Mouse (Mus musculus) Muller cell, postnatal 12 days (primary cell): ENCODE results near the gene Tmem245.

Source experiments
- DNase-seq: peaks from one replicate; pipeline ENCODE4 v3.0.0-alpha.2; 2015; ENCODE audit errors: inconsistent ontology term

Gene Tmem245

DNA sequence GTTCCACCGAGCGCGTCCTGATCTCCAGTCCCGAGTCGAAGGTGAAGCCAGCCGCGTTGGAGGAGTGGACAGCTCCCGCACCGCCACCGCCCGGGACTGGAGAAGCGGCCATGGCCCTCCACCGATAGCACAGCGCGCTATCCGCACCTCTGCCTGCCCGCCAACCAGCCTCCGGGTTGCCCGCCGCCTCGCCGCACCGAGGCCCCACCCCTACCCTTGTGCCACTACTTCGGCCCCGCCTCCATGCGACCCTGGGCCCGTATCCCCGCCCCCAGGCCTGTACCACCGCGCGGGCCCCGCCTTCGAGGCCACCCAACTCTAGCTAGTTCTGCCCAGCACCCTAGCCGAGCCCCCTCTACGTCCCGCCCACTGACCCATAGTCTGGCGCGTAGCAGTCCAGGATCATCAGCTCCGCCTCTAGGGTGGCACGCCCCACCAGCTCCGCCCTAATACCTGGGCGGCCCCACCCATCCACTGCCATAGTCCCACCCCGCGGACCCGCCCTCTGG lies 82.2 kb downstream of the Tmem245 start, which contains the start of gene Ctnnal1:
Gene Ctnnal1 (minus strand): TSS at position 186 of the 509 bp plus-strand sequence.
- DNase-seq, result peak; percentile 96

DNA sequence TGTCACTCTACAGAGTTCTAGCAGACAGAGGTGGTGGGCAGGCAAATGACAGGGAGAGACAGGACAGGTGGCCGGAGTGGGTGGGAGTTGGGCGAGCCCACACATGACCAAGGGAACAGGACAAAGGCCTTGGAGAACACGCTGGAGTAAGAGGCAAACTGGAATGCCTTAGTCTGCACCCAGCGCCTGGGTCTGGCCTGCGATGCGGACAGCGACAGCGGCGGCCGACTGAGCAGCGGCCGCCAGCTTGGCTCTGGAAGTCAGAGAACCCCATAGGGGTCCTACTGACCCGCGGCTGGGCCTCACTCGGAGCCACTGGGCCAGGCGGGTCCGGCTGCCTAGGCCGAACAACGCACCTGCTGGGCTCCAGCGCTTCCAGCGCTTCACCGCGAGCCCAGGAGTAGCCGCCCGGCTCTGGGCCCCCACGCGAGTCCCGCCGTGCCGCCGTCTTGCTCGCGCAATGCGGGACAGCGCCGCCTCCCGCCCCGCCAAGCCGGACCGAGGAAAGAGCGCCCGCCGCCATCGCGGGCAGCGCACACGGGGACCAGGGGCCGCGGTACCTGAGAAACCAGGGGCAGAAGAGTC lies 82.7 kb downstream of the Tmem245 start:
- no peak for DNase-seq

DNA sequence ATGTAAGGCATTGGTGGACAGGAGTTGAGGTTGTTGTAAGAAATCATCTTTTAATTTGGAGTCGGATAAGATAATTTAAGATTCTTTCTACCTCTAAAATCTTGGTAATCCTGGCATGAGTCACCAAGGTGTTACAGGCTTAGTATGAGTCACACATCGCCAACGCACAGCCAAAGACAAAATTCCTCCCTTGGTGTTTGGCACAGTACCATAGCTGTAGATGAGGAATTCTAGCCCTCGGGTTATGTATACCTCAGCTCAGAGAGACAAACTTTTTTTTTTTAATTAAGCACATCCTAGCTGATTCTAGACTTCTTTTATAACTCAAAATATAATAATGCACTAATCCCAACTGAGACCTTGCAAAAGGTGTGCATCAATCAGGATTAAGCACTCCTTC lies 83.2 kb downstream of the Tmem245 start:
- DNase-seq, result peak; percentile 69

DNA sequence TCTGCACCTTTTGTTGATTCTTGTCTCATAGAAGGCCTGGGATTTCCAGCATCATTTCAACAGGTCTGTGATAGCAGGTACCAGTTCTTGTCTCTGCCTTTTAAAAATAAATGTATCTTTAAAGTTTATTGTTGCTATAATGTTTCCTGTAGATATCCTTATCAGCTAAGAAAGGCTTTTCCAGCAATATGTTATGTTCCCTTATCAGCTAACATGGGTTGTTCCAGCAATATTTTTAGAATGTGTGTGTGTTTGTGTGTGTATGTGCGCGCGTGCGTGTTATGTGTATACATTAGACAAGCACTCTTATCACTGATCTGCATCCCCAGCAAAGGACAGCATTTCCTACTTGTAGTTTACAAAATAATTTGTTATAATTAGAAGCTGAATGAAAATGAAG lies 85.7 kb downstream of the Tmem245 start:
- no peak for DNase-seq

DNA sequence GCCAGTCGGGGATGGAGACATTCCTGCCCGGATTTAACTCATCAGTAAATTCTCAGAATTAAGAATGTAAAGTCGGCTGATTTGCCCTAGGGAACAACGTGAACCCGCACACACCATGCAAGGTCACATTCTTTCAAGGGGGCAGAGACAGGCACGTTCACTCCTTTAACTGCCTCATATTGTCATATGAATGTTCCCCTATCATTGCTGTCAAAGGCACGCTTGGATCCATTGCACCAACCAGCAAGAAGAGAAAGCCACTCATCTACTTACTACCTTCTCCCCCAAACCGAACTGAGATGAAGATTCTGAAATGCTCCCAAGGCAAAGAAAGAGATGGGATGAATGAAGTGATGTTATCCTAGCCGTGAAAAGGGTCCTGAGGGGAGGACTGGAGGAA lies 88.5 kb downstream of the Tmem245 start:
- DNase-seq, result no peak

DNA sequence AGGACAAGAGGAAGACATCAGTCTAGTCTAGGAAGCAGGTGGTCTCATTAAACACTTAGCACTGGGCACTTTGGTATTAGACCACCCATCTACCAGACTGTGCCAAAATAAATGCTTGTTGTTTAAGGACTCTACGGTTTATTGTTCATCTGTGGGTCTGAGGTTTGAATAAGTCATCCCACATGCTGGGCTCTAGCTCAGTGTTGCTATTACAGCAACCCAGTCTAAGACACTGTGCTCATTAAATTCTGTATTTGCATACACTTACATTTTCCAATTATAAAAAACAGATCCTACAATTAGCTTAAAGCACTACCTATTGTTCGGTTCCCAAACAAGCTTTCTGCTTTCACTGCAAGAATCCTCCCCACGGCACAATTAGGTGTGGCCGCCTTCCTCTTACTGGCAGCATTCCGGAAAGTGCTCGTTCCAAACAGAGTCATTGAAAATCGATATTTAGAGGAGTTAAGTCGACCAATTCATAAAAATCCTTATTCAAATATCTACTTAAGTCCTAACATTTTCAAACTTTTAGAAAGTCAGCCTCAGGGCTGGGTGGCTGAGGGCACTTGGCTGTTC lies 90.8 kb downstream of the Tmem245 start:
- DNase-seq, result no peak

DNA sequence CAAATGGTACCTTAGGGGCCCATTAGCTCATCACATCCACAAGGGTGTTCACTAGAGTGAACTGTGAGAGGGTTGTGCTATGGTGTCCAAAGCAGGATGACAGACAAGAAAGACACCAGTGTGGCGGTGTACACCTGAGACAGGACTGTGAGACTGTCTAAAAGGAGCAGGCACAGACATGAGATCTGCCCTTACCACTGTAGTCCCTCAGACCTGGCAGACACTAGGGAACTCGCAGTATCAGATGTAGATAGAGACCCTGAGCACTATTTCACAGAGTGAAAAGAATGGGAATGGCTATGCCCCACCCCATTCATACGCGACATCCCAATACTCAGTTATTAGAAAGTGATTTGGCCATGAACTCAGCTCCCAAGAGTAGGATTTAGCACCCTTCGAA lies 91.3 kb downstream of the Tmem245 start:
- no peak for DNase-seq

DNA sequence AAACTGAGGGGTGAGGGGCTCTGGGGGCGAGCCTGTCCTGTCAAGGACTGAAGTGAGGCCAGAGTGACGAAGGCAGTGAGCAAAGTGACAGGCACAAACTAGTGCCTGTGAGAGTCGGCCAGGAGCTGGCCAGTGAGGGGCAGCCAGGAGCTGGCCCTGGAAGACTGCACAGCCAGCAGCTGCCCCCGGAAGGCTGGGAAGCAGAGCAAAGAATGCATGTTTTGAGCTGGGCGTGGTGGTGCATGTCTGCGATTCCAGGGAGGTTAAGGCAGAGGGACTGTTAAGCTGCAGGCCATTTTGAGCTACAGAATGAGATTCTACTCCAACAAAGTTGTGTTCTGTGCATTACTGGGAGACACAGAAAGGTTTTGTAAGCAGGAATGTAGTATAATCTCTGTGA lies 96.5 kb downstream of the Tmem245 start:
- peak; percentile 70 for DNase-seq

DNA sequence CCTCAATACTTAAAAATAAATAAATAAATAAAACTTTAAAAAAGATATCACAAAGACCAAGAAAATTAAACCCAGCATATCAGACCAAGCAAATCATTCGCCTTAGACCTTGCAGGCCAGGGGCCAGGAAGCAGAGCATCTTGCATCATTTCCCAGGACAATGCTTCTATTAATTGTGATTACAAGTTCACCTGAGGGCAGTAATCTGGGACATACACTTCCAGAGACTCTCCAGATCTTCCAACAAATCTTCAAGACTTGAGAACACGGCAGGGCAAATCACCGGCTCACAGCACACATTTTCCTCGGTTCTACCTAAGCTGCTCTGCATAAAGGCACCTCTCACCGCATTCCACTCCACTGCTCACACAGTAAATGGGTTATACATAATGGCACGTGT lies 99.2 kb downstream of the Tmem245 start:
- DNase-seq, result no peak

DNA sequence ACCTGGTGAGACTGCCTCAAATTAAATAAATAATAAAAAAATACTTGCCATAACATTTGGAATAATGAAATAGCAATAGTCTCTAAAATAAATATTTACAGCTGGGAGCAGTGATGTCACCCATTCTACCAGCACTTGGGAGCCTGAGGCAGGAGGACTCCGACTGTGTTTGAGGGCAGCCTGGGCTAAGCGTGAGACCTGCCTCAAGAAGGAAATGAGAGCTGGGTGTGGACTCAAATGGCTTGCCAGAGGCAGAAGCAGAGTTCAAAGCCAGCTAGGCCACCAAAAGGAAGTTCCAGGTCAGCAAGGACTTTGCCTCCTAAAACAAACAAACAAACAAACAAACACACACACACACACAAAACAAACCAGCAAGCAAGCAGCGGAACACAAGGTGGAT lies 99.8 kb downstream of the Tmem245 start:
- DNase-seq, result no peak

DNA sequence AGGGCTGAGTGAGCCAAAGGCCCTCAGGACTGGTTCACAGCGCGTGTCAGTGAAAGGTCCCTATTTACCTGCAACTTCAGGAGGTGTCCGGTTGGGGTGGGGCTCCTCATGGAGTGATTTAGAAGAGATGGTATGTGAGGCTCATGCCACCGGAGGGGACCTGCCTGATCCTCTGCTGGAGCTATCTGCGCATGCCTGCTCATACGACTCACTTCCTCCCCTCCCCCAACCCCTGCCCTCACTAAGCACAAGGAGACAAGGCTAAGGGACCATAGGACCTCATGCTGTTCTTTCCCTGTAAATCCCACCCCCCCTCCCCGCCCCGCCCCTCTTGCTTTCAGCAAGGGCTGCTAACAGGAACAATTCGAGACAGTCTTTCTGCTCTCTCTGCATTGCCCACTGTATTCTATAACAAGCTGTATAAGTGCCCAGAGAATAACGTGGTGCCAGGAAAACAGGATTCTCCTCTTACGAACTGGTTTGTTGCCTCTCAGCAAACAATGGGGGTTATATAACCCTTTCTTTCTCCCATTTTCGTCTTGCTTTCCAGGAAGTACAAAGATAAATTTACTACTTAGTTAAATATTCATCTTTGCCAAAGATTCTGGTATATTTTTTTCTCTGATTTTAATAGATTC lies 101.2 kb downstream of the Tmem245 start:
- DNase-seq, result peak; percentile 54

DNA sequence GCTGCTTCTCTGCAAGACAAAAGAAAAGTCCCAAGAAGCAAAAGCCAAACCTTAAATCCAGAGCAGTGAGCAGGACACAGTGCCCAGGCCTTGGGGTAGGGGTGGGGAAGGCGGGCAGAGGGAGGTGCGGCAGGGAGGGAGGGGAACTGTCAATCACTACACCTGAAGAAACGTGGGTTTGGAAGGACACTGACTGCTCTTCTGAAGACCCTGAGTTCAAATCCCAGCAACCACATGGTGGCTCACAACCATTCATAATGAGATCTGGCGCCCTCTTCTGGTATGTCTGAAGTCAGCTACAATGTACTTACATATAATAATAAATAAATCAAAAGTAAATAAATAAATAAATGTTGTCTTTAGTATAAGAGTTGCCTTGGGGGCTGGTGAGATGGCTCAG lies 102.3 kb downstream of the Tmem245 start:
- no peak for DNase-seq

DNA sequence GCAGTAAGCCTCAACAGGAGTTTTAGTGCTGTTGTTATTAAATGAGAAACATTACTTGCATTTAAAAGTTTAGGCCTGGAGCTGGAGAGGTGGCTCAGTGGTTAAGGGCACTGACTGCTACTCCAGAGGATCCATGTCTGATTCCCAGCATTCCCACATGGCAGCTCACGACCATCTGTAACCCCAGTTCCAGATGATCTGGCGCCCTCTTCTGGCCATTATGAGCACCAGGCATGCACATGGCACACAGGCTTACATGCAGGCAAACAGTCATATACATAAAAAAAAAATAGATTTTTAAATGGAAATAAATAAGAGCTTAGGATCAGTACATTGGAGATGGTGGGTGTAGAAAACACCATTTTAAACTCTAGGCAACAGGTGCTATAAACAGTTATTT lies 103.3 kb downstream of the Tmem245 start:
- no peak for DNase-seq

DNA sequence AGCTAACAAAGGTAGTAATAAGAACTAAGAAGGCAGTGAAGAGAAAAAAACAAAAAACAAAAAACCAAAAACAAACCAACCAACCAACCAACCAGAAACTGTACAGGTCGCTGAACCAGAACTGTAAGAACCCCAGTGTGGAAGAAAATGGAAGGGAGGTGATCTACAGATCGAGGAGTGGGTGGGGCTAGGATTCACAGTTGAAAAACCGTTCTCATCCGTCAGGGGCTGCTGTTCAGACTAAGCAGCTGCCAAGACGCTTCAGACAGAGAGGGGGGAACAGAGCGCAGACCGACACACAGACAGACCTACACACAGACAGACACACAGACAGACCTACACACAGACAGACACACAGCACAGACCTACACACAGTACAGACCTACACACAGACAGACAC lies 104.7 kb downstream of the Tmem245 start:
- DNase-seq, result no peak

DNA sequence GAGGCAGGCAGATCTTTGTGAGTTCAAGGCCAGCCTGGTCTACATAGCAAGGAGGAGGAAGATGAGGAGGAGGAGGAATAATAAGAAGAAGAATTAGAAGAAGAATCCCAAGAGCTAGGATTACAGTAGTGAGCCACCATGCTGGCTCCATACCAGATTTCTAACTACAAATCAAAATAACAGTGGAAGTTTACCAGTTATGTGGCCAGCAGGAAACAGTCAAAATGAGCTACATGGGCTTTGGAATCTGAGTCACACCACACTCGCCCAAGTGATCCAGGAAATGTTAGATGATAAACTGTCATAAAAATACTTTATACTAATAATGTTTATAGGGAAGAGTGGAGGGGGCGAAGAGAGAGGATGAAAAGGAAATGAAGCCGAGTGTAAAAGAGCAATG lies 106.9 kb downstream of the Tmem245 start:
- DNase-seq, result no peak

DNA sequence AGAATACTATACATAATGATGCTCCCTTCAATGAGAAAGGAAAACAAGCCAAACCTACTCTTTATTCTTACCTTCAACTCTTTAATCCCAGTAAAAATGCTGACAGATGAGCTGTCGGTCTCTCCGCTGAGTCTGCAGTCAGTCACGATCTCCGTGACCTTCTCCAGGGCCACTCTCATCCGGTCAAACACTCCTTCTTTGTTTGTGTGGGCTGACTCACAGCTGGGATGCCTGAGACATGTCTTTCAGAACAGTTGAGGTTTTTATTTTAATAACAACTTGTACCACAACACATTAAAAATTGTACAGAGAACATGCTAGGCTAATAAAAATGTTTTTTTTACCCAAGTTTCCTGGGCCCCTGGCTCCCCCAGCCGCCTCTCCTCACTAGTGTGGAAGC lies 109.6 kb downstream of the Tmem245 start:
- peak; percentile 50 for DNase-seq

DNA sequence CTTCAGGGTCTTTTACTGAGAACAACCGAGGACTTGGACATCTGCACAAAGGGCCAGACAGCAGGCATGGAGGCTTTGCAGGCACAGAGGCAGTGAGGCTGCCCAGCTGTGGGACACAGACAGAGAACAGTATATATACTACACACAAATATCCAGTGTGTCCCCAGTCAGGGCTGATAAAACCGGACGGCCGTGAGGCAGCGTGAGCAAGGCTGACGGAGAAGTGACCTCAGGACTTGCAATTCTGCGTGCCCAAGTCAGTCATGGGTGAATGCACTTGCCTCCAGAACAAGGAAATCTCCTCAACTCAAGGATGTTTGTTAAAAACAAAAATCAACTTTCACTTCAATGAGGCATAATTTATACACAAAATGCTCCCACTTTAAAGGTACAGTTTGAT lies 115.2 kb downstream of the Tmem245 start:
- DNase-seq, result no peak

DNA sequence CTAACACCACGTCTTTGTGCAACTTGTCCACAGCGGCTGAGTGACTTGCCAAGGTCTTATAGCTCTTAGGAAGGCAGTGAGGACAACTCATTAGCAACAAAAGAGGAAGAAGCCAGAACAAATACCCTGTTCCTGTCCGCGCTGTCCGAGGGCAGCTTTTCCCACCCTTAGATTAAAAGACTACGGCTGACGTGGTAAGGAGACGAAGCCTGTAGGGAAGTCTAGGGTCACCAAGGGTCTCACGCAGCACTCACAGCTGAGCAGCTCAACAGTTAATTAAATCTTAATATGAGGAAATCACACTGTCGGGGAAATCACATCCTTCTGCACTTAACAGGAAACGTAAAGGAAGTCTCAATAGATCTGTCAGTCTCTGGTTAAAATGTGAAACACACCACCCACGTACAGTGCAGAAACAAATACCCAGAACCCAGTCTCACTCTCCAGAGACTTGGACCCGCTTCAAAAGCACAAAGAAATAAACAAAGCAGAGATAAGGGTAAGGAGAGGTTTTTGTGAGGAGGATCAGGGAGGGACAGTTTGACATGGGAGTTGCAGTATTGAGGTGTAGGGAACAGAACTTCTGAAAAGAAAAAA lies 116.1 kb downstream of the Tmem245 start:
- peak; percentile 39 for DNase-seq

DNA sequence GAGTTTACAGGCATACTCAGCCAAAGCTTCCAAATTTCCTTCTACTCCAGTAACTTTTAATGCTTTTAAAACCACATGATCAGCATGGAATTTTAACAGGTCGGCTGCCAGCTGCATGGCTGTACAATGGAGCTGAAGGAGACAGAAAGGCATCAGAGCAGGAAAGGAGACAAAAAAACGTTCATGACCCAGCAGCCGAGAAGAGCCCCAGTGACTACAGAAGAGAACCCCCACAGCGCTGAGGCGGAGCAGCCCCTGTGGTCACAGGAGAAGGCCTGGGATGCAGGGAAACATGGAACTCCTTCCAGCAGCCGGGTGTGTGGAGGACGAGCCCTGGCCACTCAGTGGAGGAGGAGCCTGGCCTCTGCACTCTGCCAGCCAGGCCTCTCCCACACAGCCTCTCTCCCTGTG lies 117.7 kb downstream of the Tmem245 start:
- peak; percentile 98 for DNase-seq

DNA sequence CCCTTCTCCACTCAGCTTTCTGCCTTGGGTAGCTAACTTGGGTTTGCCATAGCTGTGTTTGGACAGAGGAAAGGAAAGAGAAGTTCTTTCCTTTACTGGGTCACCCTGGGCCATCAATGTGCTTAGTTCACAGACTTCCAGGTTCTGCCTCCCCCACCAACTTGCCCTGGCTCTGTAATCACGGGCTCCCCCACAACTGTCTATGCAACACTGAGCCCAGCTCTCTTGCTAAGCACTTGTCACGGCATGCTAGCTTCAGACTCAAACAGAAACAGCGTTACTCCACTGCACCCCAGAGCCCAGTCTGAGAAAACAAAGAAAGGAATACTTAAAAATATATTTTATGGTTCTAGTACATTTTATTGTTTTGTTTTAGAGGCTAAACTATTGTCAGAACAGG lies 118.3 kb downstream of the Tmem245 start:
- DNase-seq, result no peak

DNA sequence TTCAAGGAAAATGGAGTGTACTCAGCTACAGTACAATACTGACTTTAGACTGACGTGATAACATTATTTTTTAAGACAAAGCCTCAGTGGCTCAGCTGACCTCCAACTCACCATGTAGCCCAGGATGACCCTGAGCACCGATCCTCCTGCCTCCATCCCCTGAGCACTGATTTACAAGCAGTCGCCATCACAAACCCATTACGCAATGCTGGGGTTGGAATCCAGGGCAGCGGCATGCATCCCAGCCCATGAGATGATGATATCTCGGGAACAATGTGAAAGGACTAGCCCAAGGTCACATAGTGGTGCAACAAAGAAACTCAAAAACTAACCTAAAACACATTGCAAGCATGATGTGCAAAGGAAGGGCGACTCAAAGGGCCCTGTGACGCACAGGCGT lies 123.0 kb downstream of the Tmem245 start:
- no peak for DNase-seq

DNA sequence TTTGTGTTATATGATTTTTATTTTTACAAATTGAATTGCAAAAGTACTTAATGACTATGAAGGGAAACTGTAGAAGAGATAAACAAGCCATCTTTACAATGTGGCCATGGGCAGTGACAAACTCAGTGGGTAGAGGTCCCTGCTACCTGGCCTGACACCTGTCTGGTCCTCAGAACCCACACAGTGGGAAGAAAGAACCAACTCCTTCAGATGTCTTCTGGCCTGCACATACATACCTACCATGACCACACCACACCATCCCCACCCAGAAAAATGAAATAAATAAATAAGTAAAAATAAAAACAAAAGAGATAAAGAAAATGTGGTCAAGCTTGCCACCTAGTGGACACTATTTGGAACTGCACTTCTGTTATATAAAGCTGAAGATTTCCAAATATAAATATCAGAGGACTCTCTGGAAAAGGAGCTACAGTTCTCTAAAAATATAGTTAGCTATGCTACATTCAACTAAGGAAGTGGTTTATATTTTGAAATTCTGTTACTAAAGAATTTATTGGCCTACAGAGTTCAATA lies 127.2 kb downstream of the Tmem245 start:
- no peak for DNase-seq
